Mouse (Mus musculus) layer of hippocampus, adult 18-20 months (tissue): Measurements from ENCODE around the gene Klf17. TPM values are rescaled to one million over a fixed set of nuclear protein-coding genes. Genes with fewer than 3 reads are reported as not detected.
"Not testable (repeated sequence)": the region's sequence is repeated elsewhere in the genome, so short reads cannot be mapped to it uniquely, and the experiment has no call there.

ENCODE experiments used
- DNase-seq, 2 experiments: peaks; one replicate each; pipeline ENCODE4 v3.0.0; 2022; ENCODE audit warnings: low spot score in 2 of 2
- long read RNA-seq: library from polyadenylated mRNA; stranded (forward); transcript quantifications from one replicate; pipeline ENCODE4 v2.0.0, GENCODE M21; 2021
- total RNA-seq, 2 experiments: library from RNA; stranded (reverse); gene quantifications; 2 replicates each; pipeline ENCODE4 v1.2.3; 2021

Gene Klf17
- not detected for total RNA-seq
- long read RNA-seq = 0 reads

DNA sequence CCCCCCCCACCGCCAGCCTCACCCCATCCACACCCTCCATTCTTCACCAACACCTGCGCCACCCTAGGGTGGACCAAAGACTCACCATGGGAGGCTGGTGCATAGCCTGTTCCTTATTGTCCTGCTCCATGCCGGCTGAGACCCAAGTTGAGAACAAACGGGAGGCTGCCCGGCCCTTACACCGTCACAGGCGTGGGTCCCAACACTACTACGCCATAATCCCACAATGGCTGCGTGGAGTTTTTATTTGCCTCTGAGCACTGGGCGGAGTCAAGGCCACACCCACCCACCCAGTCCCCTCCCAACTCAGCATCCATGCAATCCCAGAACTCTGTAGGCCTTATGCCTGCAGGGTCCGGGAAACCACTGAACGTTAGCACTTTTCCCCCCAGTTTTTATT lies at the start of gene Klf17:
TSS of gene Klf17 (minus strand) at position 233 of the 400 bp plus-strand sequence.
- DNase-seq = no peak

DNA sequence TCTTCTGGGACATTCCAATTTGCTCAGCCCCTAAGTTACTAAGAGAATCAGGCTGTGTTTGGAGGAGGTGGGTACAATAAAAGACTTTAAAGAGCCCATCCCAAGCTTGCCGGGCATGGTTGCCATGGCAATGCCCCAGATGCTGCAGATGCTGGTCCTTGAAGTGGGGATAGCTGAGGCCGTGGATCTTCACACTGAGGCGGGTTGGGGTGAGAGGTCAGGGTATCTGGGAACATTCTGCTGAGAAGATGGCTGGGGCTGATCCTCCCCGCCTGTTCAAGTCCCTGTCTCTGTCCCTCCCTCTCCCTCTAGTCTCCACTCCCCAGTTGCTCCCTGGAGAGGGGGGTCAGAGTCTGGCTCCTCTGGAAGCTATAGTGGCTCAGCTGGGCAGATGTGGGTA lies 48.9 kb upstream of the Klf17 start:
- no peak for DNase-seq

DNA sequence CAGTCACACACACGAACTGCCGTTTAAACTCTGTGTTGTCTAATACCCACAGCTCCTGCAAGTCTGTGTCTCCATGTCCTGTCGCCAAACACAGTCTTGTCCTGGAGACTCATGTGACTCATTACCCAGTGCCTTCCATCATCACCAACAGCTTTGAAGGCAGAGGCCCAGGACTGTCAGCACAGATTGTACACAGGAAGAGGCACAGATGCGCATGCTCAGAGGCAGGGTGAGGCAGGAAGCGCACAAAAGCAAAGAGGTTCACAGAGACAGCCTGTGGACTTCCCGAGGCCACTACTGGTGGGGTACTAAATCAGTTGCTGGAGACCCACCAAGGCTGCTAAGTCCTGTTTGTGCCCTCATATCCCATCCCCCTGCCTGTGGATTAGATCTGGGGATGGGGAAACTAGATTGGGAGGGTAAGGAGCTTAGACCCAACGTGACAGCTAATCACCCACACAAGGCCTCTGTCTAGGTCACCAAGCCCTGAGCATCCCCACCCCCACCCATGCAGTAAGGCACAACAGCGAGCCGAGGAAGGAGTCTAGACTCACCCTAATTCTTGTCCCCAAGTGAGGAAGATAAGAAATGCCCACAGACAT lies 48.2 kb upstream of the Klf17 start:
- no peak for DNase-seq

DNA sequence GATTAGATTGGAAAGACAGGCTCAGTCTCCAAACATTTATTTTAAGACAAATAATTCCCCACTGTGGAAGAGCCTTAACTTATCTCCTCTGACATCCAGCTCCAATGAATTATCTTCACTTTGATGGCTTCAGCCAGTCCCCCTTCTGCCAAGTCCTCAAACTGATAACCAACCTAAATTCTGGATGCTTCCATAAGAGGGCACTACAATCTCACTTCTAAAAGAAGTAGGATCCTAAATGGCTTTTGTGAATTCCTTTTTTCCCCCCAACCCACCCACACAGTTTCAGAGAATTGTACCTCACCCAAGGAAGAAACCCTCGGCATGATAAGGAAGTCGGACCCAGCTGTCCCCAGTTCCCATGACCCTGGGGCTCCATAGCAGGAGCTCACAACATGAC lies 45.5 kb upstream of the Klf17 start:
- peak in 1 of 2 experiments; percentile 19 for DNase-seq

DNA sequence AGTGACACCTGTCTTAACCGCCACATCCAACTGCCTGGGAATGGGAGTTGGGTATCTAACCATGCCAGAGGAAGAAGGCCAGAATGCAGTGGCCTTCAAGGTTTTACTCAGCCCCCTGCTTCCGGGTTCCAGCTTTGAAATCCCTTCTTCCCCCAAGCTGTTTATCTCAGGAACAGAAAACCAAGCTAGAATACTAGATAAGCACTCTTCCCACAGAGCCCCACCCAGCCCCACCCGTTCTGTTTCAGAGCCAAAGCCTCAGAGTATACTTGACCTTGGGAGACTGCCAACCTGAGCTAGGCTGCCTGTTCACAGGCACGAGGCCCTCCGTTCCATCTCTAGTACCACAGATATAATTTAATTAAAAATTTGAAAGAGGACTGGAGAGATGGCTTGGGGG lies 41.5 kb upstream of the Klf17 start:
- no peak for DNase-seq

DNA sequence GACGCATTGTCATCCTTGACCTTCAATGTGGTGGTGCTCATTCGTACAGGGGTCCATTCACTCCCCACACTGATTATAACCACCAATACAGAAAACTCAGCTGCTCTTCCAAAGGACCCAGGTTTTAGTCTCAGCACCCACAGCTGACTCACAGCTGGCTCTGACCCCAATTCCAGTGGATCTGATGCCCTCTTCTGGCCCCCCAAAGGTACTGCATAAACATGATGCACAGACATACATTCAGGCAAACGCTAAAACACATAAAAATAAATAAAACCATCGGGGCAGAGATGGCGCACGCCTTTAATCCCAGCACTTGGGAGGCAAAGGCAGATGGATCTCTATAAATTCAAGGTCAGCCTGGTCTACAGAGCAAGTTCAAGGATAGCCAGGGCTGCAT lies 34.5 kb upstream of the Klf17 start:
- no peak for DNase-seq

DNA sequence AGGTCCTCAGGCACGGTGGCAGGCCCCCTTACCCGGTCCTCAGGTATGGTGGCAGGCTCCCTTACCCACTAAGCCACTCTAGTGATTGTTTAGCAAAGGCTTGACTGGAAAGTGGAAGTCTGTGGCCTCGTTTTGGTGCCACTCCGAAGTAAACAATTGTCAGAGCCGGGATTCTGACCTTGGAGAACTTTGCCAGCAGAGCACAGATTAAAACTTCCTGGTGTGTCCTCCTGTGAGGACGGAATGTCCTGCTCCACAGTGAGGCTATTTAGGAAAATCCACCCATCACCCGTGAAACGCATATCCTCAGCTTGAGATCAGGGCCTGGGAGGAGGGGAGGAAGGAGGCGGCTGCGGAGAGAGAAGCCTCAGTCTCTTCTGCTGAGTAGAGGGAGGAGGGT lies 22.9 kb upstream of the Klf17 start:
- DNase-seq = no peak

DNA sequence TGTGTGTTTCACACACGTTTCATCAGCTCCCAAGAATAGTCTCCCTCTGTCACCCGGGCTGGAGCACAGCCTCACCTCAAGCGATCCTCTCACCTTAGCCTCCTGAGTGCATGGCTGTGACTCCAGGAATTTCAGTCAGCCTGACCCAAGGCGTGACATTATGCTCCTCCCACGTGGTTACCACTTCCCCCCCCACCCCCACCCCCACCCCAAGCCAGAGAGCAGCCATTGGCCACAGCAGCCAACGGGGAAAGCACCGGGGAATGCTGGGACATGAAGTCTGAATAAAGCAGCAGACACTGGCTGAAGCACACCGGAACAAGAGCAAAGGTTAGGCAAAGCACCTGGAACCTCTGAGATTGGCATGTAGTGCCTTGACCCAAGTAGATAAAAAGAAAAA lies 21.5 kb upstream of the Klf17 start:
- no peak for DNase-seq

DNA sequence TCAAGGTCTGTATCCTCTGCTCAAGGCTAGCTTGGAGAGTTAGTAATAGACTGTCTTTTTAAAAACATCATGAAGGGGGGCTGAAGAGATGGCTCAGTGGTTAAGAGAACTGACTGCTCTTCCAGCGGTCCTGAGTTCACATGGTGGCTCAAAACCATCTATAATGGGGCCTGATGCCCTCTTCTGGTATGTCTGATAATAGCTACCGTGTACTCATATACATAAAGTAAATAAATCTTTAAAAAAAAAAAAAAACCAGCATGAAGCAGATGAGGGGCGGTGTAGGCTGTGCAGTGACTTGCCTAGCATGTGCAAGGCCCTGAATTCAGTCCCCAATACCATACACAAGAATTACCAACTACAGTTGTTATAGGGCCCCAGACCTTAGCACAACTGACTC lies 17.5 kb upstream of the Klf17 start:
- DNase-seq = no peak

DNA sequence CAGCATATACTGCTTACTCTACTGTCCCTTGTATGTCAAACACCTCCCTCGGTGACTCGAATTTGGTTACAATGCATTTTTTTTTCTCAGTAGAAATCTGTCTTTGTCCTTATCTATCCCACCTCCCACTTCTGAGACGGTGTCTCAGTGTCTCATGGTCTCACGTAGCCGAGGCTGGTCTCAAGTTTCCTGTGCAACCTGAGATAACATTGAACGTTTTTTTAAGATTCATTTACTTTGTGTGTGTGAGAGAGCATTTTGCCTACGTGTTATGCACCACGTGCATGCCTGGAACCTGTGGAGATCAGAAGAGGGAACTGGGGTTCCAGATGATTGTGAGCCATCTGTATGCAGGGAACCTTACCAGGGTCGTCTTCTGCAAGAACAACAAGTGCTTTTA lies 7.5 kb upstream of the Klf17 start:
- DNase-seq = no peak

DNA sequence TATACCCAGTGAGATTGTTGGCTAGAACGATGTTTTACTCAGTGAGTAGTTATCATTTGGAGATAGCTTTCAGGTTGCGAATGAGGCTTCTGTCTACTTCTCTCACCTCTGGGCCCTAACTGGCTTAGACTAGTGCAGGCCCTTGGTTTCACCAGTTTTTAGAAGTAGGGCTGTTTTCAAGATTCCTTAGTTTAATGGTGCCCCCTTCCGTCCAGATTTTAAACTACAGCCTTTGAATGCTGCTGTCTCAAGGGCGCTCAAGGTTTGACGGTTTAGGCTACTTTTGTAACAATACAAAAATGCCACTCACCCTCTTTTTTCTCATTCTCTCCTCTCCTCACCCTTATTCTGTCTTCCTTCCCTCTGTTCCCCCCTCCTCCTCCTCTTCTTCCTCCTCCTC lies 5.5 kb upstream of the Klf17 start:
- peak; percentile 62 to 92 for DNase-seq

DNA sequence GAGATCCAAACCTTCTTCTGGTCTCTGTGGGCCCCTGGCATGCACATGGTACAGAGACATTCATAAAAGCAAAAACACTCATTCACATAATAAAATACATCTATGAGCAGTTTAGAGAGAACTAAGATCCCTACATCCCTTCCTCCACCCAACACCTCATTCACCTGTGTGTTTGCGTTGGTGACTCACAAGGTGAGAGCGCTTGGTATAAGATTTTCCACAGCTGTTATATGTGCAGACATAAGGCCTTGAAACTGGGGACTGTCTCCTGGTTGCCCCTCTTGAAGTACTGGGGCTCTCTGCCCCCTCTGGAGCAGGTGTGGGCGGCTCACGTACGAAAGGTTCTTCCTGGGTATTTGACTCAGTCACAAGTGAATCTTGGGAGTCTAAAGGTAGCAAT lies 5.3 kb downstream of the Klf17 start:
- DNase-seq = no peak

DNA sequence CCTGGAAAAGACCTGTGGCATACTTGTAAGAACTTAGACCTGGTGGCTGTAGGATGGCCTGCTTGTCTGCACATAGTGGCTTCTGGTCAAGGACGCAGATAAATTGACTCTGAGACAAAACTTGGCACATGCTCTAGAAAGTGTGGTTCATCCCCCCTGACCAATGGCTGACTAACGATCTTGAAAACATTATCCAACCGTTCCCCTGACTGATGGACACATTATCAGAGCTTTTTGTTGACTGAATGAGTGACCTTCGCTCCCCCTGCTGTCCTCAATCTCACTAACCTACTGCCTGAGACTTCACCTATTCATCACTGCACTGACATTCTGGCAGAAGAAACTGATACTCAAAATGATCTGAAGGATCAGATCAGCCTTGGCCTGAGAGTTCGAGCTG lies 13.0 kb downstream of the Klf17 start:
- DNase-seq = not testable (repeated sequence)

DNA sequence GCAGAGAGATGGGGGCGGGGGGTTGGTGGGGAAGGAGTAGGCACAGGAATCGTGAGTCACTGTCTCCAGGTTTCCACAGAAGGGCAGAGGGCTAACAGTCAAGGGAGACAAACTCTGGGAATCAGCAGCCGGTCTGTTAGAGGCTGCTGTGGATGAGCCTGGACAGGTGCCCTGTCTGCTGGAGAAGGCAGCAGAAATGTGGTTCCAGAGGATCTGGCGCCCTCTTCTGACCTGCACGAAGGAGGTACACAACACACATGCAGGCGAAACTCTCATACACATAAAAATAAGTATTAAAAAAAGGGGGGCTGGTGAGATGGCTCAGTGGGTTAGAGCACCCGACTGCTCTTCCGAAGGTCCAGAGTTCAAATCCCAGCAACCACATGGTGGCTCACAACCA lies 27.9 kb downstream of the Klf17 start:
- DNase-seq = no peak

DNA sequence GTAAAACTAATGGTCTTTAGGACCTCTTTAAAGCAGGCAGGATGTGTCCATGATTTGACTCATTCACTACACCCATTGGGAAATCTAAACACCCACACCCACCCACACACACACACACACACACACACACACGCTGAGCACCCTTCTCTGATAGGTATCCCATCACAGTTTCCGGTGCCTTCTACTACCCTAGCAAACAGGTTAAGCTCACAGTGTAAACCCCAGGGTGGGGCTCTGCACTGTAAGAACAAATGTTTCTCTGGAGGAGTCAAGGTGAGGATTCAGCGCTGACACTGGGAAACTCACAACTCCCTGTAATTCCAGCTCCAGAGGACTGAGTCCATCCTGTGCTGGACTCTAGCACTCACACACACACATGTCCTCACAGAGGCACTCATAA lies 33.5 kb downstream of the Klf17 start:
- no peak for DNase-seq

DNA sequence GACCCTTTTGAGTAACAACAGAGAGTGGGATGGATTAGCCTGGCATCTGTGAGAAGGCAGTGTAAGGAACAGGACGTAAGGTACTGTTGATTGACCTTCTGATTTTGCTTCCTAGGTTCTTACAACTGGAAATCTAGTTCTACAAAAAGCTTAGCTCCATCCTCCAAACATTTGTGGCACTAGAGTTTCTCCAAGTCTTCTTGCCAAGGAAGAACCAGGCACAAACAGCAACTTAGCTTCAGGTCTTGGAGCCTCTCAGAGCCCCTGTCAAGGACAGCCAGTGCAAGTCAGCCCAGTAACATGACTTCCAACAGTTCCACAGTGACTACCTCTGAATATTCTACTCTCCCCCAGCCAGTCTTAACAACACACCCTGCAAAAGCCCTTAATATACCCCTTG lies 41.3 kb downstream of the Klf17 start, which contains the start of gene Gm12845:
TSS of gene Gm12845 (plus strand) at position 301 of the 400 bp plus-strand sequence.
- no peak for DNase-seq

DNA sequence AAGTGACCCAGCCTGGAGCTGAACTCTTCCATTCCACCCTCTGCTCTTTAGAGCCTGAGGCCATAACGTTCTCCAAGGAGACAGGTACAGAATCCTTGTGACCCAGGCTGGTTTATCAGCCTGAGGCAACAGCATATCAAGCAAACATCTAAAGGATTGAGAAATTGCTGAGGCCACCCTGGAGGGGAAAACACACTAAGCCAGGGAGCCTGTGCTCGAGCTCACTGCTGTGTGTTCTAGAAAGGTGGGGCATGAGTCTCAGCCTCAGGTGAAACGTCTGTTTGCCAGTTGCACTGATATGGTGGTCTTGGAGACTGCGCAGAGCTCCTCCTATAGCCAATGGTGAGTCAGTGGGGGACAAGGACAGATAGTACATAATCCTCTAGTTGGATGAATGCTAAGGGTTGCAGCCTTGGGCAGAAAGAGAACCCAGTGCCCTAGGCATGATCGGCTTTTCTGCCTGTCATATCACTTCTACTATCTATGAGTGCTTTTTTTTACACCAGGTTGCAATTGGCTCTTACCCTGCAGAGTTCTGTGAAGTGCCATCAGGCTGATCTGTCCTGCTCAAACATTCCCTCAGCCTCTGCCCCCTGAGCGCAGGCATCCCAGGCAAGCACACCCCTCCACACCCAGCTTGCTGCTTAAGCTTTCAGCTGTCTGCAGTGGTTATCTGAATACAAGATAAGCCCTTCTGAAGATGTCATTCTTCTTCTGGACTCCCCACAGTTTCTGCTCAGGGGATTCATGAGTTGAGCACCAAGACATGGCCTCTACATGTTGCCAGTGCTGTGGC lies 51.9 kb downstream of the Klf17 start:
- DNase-seq = no peak

DNA sequence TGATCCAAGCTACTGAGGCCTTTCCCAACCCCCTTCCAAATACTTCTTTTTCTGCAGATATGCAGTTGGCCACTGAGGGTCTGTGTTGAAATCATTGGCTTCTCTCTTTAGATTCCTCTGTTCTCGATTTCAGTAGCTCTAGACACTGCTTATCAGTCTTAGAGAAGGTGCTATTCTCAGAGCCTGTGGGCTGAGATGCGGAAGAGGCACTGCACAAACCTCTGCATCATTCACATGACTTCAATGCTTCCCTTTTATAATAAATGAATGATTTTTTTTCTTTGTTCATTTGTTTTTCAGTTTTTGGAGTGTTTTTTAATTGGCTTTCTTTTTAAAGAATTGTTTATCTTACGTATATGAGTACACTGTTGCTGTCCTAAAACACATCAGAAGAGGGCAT lies 53.1 kb downstream of the Klf17 start:
- DNase-seq = no peak

DNA sequence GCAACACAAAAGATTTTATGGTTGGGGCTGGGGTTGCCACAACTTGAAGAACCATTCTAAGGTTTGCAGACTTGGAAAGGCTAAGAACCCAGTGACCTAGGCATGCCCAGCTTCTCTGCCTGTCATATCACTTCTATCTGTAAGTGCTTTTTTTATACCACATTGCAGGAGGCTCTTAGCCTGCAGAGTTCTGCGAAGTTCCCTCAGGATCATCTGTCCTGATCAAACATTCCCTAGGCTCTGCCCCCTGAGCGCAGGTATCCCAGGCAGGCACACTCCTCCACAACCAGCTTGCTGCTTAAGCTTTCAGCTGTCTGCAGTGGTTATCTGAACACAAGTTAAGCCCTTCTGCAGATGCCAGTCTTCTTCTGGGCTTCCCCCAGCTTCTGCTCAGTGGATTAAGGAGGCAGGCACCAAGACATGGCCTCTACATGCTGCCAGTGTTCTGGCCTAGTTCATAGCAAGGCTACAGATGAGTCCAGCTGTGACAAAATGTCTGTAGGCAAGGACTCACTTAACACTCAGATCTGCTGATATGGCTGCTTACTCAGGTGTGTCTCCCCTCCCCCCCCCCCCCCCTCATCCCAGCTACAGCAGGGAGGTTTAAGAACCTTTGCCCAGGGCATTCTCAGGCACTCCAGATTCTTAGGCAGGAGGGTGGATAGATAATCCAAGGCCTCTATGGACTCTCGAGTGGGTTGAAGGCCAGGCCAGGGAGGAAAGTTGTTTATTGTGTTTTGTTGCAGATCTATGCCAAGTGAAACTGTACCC lies 56.5 kb downstream of the Klf17 start:
- DNase-seq = no peak
